Mouse (Mus musculus): ENCODE measurements around the gene Fbxl22. TPM values are rescaled to one million over a fixed set of nuclear protein-coding genes. Genes with fewer than 3 reads are reported as not detected.

Gene Fbxl22
- polyA plus RNA-seq, 1 experiment from 2014 or later, result 27.1 TPM

Other genes starting within 250 kb of the Fbxl22 start
- gene Herc1, start 164.1 kb downstream of the Fbxl22 start, polyA plus RNA-seq (2015; fragmentation: Nextera tagmentation; extraction: Ambion mirVana), result 20.0 and 22.1 TPM in 2 replicates
- 54.5 and 65.1 TPM in 2 replicates for gene Usp3, start 78.5 kb upstream of the Fbxl22 start, polyA plus RNA-seq (2015; fragmentation: Nextera tagmentation; extraction: Ambion mirVana)
- gene Car12, start 199.1 kb upstream of the Fbxl22 start, polyA plus RNA-seq (2015; fragmentation: Nextera tagmentation; extraction: Ambion mirVana), result 19.3 and 25.5 TPM in 2 replicates